Mouse (Mus musculus): ENCODE results near the gene Ptpn6.
A peak's percentile ranks its signal among the peaks of the same experiment; 100 is the strongest.

The Ptpn6 gene

DNA sequence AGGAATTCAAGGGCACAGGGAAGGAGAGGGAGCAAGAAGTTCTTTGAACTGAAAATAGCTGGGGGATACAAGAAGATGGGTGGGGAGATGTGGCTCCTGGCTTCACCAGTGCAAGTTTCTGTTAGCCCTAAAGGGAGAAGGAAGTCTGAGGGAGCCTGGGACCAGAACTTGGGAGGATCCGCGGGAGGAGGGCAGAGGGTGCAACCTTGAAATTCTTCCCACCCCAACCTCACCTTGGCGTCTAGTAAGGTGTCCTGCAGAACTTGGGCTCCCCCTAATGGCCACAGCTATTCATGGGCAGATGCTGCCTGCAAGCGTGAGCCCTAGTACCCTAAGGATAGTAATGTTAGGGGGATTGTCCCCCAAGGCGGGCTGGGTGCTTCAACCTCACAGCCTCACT is 20.7 kb upstream of the Ptpn6 start:
- Histone ChIP-seq H3K27me3 (ENCODE audit: control insufficient read depth, insufficient read depth, low read length, poor library complexity, severe bottlenecking) (no peaks in the 10 kb centered on the region), H3K36me3 (ENCODE audit: control insufficient read depth, insufficient read depth, low read length, poor library complexity, severe bottlenecking) (no peaks in the 10 kb centered on the region)
- peak; percentile 94 for DNase-seq (ENCODE audit: low read depth, low spot score)

GRCm38 (mm10) chr6:124758849-124759232 is 20.3 kb upstream of the Ptpn6 start:
- no peaks in the 10 kb centered on the region for H3K36me3 ChIP-seq (ENCODE audit: control insufficient read depth, insufficient read depth, low read length, poor library complexity, severe bottlenecking)
- DNase-seq (ENCODE audit: low read depth, low spot score): no peak
- no peaks in the 10 kb centered on the region for H3K27me3 ChIP-seq (ENCODE audit: control insufficient read depth, insufficient read depth, low read length, poor library complexity, severe bottlenecking)

DNA sequence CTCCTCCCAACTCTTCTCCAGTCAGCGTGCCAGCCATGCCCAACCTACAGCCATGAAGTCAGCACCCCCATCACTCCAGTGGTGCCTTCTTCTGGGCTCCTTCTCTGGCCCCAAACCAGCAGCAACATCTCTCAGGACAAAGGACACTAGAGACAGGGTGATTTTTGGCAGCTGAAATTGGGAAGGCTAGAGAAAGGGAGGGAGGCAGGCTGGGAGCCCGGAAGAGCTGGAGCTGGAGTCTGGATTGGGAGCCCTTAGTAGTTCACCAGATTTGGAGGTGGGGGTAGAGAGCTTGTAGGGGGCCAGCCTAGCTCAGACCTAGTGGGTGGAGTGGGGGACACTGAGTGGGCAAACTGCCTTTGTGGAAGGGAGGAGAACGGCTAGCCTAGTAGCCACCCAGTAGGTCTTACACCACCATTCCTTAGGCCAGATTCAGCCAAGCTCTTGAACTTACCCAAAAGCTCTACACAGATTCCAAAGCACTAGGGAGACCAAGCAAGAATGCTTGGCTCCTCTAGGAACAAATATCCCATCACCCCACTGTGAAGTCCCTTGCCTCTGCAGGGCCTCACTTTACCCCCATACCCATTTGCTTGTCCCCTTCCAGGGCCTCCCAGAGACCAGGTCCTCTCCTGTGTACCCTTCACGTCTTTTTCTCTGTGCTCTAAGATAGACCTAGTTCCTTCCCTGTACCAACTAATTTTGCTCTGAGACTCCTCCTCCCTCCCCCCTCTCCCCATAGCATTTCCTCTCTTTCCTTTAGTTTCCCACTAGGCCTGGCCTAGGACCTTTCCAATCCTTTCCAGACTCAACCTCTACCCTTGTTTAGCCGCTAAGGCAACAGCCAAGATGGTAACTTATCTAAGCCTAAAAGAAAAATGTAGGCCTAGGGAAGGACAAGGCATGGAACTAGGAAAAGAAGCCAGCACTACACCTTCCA is 19.7 kb upstream of the Ptpn6 start:
- Histone ChIP-seq H3K27me3 (ENCODE audit: control insufficient read depth, insufficient read depth, low read length, poor library complexity, severe bottlenecking) (no peaks in the 10 kb centered on the region), H3K36me3 (ENCODE audit: control insufficient read depth, insufficient read depth, low read length, poor library complexity, severe bottlenecking) (no peaks in the 10 kb centered on the region)
- no peak for DNase-seq (ENCODE audit: low read depth, low spot score)

- Histone ChIP-seq H3K36me3 (ENCODE audit: control insufficient read depth, insufficient read depth, low read length, poor library complexity, severe bottlenecking) (no peaks in the 10 kb centered on the region), H3K27me3 (ENCODE audit: control insufficient read depth, insufficient read depth, low read length, poor library complexity, severe bottlenecking) (no peaks in the 10 kb centered on the region)
- no peak for DNase-seq (ENCODE audit: low read depth, low spot score)
Measured at GRCm38 (mm10) chr6:124757351-124757880, 18.9 kb upstream of the Ptpn6 start.

- Histone ChIP-seq H3K36me3 (ENCODE audit: control insufficient read depth, insufficient read depth, low read length, poor library complexity, severe bottlenecking) (no peaks in the 10 kb centered on the region), H3K27me3 (ENCODE audit: control insufficient read depth, insufficient read depth, low read length, poor library complexity, severe bottlenecking) (no peaks in the 10 kb centered on the region)
- peak; percentile 36 for DNase-seq (ENCODE audit: low read depth, low spot score)
Measured at GRCm38 (mm10) chr6:124756652-124757350, 18.3 kb upstream of the Ptpn6 start.

GRCm38 (mm10) chr6:124755831-124756595 is 17.5 kb upstream of the Ptpn6 start, which contains the start of the genes Gm45234 and Atn1:
Gene Gm45234, minus strand, starts transcription at chr6:124756021.
Gene Atn1, minus strand, starts transcription at chr6:124756524.
- H3K27me3 ChIP-seq (ENCODE audit: control insufficient read depth, insufficient read depth, low read length, poor library complexity, severe bottlenecking): no peaks in the 10 kb centered on the region
- peak; percentile 50 for DNase-seq (ENCODE audit: low read depth, low spot score)
- no peaks in the 10 kb centered on the region for H3K36me3 ChIP-seq (ENCODE audit: control insufficient read depth, insufficient read depth, low read length, poor library complexity, severe bottlenecking)

DNA sequence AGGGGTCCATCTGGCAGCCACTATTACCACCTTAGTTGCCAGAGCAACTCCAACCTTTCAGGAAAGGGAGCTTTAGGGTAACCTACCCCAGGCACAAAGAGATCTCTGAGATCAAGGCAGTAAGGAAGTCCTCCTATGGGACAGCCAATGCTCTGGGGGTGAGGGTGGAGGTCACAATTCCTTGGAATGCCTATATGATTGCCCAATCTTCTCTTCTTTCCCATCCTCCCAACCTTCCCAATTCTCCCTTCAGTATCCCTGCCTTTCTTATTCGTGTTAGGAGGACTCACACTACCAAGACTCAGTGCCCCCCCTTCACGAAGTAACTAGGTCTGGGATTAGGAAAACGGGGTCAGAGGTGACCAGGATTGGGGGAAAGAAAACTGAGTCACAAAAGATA is 16.8 kb upstream of the Ptpn6 start:
- Histone ChIP-seq H3K36me3 (ENCODE audit: control insufficient read depth, insufficient read depth, low read length, poor library complexity, severe bottlenecking) (no peaks in the 10 kb centered on the region), H3K27me3 (ENCODE audit: control insufficient read depth, insufficient read depth, low read length, poor library complexity, severe bottlenecking) (no peaks in the 10 kb centered on the region)
- no peak for DNase-seq (ENCODE audit: low read depth, low spot score)

GRCm38 (mm10) chr6:124753861-124754260 is 15.3 kb upstream of the Ptpn6 start:
- Histone ChIP-seq H3K27me3 (ENCODE audit: control insufficient read depth, insufficient read depth, low read length, poor library complexity, severe bottlenecking) (no peaks in the 10 kb centered on the region), H3K36me3 (ENCODE audit: control insufficient read depth, insufficient read depth, low read length, poor library complexity, severe bottlenecking) (no peaks in the 10 kb centered on the region)
- no peak for DNase-seq (ENCODE audit: low read depth, low spot score)

- Histone ChIP-seq H3K27me3 (ENCODE audit: control insufficient read depth, insufficient read depth, low read length, poor library complexity, severe bottlenecking) (no peaks in the 10 kb centered on the region), H3K36me3 (ENCODE audit: control insufficient read depth, insufficient read depth, low read length, poor library complexity, severe bottlenecking) (no peaks in the 10 kb centered on the region)
- DNase-seq (ENCODE audit: low read depth, low spot score): no peak
Measured at GRCm38 (mm10) chr6:124750405-124750804, 11.9 kb upstream of the Ptpn6 start.

DNA sequence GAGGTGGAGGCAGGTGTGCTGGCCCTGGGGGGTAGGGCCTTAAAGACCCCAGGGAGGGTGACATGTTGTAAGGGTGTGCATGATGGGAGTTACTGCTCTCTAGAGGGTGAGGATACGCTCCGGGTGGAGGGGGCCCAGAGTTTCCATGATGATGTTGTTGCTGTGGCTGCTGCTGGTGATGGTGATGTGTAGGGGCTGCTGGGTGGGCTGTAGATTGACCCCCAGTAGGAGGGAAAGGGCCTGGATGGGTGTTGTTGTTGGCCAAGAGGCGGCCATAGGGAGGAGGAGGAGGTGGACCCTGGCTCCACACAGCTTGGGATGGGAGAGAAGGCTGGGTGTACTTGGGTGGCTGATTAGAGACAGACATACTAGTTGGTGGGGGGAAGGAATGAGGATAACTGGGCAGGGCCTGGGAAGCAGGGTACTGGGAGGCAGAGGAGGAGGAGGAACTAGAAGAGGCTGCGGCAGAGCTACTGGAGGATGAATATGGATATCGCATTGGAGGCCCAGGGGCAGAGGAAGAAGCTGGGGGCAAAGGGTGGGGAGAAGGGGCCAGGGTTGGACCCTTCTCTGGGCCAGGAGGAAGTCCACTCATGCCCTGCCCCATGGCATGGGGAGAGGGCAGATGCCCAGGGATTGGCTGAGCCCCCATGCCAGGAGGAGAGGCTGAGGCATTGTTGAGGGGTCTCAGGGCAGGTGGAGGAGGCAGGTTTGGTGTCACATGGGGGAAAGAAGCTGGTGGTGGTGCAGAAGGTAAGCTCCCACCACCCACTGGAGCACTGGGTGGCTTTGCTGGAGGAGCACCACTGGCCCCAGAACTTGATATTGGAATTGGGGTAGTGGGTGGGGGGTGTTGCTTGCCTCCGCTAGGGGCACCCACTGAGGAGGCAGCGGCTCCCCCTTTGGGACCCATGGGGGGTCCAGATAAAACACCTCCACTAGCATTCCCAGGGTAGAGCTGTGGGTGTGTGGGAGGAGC is 8.4 kb upstream of the Ptpn6 start:
- DNase-seq (ENCODE audit: low read depth, low spot score): no peak

GRCm38 (mm10) chr6:124746296-124746605 is 7.7 kb upstream of the Ptpn6 start:
- H3K36me3 ChIP-seq (ENCODE audit: control insufficient read depth, insufficient read depth, low read length, poor library complexity, severe bottlenecking): no peaks in the 10 kb centered on the region; the same call in 1 of the 2 replicates
- no peak for DNase-seq (ENCODE audit: low read depth, low spot score)
- H3K27me3 ChIP-seq (ENCODE audit: control insufficient read depth, insufficient read depth, low read length, poor library complexity, severe bottlenecking): no peaks in the 10 kb centered on the region

More for the DNA sequence above, 8.4 kb upstream of the Ptpn6 start:
- H3K36me3 ChIP-seq (ENCODE audit: control insufficient read depth, insufficient read depth, low read length, poor library complexity, severe bottlenecking): no peaks in the 10 kb centered on the region; the same call in 1 of the 2 replicates
- H3K27me3 ChIP-seq (ENCODE audit: control insufficient read depth, insufficient read depth, low read length, poor library complexity, severe bottlenecking): no peaks in the 10 kb centered on the region

- Histone ChIP-seq H3K36me3 (ENCODE audit: control insufficient read depth, insufficient read depth, low read length, poor library complexity, severe bottlenecking) (no peaks in the 10 kb centered on the region; the same call in 1 of the 2 replicates), H3K27me3 (ENCODE audit: control insufficient read depth, insufficient read depth, low read length, poor library complexity, severe bottlenecking) (no peaks in the 10 kb centered on the region)
- DNase-seq (ENCODE audit: low read depth, low spot score): peak; percentile 96
Measured at GRCm38 (mm10) chr6:124745490-124746295, 7.2 kb upstream of the Ptpn6 start.

DNA sequence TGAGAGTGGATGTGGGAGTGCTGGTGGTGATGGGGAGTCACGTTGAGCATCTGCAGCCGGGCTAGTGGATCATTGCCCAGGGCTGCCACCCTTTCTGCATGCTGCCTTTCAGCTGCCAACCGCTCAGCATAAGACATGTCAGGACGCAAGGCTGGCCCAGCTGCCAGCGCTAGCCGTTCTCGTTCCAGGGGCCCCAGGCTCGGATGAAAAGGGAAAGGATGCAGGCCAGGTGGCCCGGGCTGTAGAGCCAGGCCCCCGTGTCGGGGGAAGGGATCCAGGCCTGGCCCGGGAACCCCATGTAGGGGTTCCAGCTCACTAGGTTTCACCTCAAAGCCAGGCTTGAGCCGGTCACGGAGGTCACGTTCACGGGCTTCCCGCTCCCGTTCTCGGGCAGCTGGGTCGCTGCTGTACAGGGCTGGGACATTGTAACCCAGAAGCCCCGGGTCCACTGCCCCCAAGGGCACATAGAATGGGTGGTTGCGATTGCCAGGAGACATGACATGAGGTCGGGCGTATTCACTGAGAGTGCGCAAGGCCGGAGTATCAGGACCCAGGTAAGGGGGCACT is 6.3 kb upstream of the Ptpn6 start:
- DNase-seq (ENCODE audit: low read depth, low spot score): no peak
- Histone ChIP-seq H3K27me3 (ENCODE audit: control insufficient read depth, insufficient read depth, low read length, poor library complexity, severe bottlenecking) (no peaks in the 10 kb centered on the region), H3K36me3 (ENCODE audit: control insufficient read depth, insufficient read depth, low read length, poor library complexity, severe bottlenecking) (no peaks in the 10 kb centered on the region; the same call in 1 of the 2 replicates)

Data from splenic B cell, adult 2 months (primary cell).